Mouse (Mus musculus): ENCODE results near the gene Gm49361.

- TF ChIP-seq CTCF (IDR thresholded peaks at IDR 0.05; ENCODE audit: low read depth, low read length) (no peak), POLR2A (IDR thresholded peaks at IDR 0.05; ENCODE audit: borderline replicate concordance, low read depth, low read length) (no peak)
Measured at GRCm38 (mm10) chr14:57658301-57658700, 87.6 kb downstream of the Gm49361 start.

Measured in bone marrow macrophage, adult 2 months (primary cell).